Mouse (Mus musculus): ENCODE measurements at regions not wholly inside any gene's neighbourhood (a gene's known extent, or its start where the extent isn't known, plus 50 kb on each side); places are given as distances from the start of the nearest gene placed in this dataset.

DNA sequence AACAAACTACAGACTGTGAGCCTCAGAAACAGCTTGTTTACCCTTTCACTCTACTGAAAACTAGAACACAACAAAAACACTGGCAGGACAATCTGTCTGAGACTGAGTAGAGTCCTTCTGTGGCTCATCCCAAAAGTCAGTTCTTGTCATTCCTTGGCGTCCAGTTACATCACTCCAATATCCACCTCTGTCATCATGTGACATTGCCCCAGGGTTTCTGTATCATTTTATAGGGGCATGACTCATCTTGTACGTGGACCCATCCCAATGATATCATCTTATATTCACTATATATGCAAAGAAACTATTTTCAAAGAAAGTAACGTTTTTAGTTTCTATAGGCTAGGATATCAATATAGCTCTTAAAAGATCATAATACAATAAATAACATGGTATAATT lies 152.3 kb downstream of the Dkk2 start:
- DNase-seq, result no peak

- DNase-seq, result no peak
Measured at GRCm38 (mm10) chr3:132257834-132258233, 172.7 kb downstream of the Dkk2 start.

GRCm38 (mm10) chr3:132269641-132270040 lies 184.5 kb downstream of the Dkk2 start:
- DNase-seq, result no peak

GRCm38 (mm10) chr3:132274786-132275185 lies 189.7 kb downstream of the Dkk2 start:
- no peak for DNase-seq

GRCm38 (mm10) chr3:132277771-132278170 lies 192.7 kb downstream of the Dkk2 start:
- no peak for DNase-seq

DNA sequence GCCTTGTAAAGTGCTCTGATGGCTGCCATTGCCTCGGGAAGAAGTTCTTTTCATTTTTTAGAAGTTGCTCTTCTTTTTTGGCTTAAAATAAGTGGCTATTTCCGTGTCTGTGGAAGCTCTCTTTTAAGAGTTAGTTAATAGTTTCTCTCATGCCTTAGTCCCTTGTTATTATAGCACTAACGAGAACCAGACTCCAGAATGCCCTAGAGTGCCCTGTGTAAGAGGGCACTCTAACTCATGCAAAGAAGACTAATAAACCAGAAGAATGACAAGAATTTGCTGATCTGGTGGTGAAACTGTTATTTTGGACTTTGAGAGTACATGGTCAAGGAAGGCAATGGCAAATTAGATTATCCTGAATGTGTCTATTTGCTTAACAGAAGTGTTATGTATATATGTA lies 202.6 kb downstream of the Dkk2 start:
- DNase-seq, result no peak

- DNase-seq, result no peak
Measured at GRCm38 (mm10) chr3:132326961-132327360, 241.9 kb downstream of the Dkk2 start.

- DNase-seq, result no peak
Measured at GRCm38 (mm10) chr3:132343625-132344024, 258.5 kb downstream of the Dkk2 start.

GRCm38 (mm10) chr3:132345856-132346255 lies 260.8 kb downstream of the Dkk2 start:
- no peak for DNase-seq

DNA sequence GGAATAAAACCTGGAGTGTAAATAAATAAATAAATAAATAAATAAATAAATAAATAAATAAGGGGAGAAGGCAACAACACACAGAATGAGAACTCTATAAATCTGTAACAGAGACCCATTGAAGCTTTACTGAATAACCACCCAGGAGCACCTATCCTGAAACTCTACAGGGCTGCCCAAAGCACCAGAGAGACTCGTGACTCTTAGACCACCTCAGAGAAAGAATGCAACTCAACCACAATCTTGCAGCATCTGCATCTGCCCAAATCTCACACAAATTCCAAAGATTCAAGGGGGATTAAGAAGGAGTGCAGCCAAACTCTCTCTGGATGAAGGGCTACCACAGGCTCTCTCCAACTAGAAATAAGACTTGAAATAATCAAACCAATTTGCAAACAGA lies 264.5 kb downstream of the Dkk2 start:
- DNase-seq, result no peak

GRCm38 (mm10) chr3:132353204-132353603 lies 268.1 kb downstream of the Dkk2 start:
- no peak for DNase-seq

- no peak for DNase-seq
Measured at GRCm38 (mm10) chr3:132359596-132359995, 270.0 kb upstream of the Gimd1 start.

GRCm38 (mm10) chr3:132375579-132375978 lies 254.0 kb upstream of the Gimd1 start:
- DNase-seq, result no peak

DNA sequence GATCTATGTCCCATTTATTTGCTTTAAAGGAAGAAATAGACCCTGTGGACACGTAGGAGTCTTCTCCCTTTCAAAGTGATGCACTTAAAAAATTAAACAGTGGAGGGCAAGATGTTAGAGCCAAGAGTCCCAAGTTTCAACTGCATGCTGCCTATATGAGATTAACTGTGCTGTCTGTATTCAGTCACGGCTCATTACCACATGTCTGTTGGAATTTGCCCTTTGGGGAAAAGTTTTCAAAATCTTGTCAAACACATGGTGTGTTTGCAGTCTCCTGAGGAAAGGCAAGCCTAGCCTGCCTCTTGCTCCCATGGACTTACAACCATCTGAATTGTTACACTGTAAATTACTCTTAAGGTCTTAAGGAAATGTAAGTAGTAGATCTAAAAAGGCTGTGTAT lies 211.9 kb upstream of the Gimd1 start:
- no peak for DNase-seq

DNA sequence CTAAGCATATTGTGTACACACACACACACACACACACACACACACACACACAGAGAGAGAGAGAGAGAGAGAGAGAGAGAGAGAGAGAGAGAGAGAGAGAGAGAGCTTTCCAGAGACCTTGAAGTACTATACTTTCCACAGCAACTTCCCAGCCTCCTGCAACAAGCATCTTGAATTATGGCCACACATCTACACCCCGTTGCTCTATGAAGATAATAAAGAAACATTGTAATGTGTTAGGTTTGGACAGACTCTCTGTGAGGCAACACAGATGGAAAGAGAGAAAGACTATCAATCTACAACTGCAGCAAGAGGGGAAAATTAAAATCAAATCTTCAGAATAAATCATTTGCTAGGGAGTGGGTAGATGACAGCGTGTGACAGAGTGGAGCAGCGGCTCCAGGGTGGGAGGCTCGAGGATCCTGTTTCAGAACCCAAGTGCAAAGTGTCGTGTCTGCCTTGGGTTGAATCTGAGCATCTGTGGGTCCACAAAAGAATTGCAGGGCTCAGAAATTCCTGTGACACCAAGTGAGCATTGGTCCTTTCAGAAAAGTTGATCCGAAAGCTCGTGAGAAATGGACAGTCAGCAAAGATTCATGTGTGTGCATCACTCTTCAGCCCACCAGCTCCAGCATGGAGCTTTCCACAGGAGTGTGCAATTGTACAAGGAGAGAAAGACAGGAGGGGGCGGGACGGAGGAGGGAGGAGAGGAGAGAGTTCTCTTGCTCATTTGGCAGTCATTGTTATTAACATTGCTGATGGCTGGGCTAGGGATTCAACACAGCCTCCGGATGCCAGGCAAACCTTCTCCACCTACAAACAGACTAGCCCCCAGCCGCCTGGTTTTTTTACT lies 203.6 kb upstream of the Gimd1 start:
- DNase-seq, result no peak

DNA sequence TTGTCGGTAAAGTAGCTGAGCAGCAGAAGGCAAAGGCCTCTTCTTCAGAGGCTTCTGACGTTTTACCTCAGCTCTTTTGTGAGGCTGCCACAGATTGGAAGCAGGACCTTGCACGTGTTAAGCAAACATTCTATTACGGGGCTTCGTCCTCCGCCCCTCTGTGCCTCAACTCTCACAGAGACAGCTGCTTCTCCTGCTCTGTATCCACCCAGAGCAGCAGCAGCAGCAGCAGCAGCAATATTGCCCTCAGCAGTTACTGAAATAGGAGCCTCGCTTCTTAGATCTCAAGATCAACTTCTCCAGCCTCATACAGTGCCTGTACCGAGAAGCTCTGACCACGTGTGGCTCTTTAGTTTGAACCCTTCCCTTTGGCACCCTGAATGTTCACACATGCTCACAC lies 202.4 kb upstream of the Gimd1 start:
- DNase-seq, result no peak

- no peak for DNase-seq
Measured at GRCm38 (mm10) chr3:132428148-132428547, 201.5 kb upstream of the Gimd1 start.

- no peak for DNase-seq
Measured at GRCm38 (mm10) chr3:132431805-132432204, 197.8 kb upstream of the Gimd1 start.

- DNase-seq, result no peak
Measured at GRCm38 (mm10) chr3:132441226-132441625, 188.4 kb upstream of the Gimd1 start.

GRCm38 (mm10) chr3:132453927-132454326 lies 175.7 kb upstream of the Gimd1 start:
- DNase-seq, result no peak

- no peak for DNase-seq
Measured at GRCm38 (mm10) chr3:132462348-132462959, 167.2 kb upstream of the Gimd1 start.

DNA sequence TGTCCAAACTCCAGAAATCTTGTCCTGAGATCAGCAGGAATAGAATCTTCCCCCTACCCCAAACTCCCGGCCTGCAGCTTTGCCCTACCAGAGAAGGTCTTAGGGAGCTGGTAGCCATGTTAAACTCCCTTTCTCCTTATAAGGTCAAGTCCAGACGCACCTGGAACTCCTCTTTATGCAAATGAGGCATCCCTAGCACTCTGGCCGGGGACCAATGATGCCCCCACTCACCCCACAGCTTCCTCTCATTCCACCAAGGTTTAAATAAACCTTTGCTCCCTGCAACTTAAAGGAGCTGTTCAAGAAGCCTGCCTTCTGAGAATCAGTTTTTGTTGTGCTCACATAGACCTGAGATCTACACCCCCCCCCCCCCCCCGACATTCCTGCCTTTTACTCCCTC lies 158.6 kb upstream of the Gimd1 start:
- DNase-seq, result no peak

DNA sequence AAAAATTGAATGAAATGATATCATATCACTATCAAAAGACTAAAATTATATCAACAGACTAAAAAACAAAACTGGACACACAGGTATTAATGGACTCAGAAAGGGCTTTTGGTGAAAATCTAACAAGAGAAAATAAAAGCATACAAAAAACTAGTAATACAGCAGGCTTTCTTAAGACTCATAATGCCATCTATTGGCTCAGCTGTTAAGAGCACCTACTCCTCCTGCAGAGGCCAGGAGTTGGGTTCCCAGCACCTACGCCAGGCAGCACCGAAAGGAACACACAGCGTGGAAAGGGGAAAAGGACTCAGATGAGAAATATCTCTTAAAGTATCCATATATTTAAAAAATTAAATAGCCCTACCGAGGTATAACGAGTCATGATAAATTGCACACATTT lies 151.9 kb upstream of the Gimd1 start:
- DNase-seq, result no peak

DNA sequence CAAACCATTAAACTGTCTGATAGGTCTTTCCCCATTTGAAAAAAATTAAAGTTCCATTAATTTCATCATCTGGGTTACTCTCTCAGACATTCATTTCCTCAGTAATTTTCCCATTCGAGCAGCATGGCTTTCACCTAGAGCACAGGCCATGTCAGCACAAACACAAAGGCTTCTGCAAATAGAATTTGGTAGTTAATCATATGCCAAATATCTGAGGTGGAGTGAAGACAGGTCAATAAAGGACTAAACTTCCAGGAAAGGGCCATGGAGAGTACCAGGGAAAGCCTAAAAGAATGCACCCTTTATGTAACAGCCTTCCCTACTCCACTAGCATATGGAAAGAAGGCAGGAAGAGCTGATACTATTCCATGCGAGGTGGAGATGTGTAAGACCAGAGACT lies 150.3 kb upstream of the Gimd1 start:
- no peak for DNase-seq

- DNase-seq, result no peak
Measured at GRCm38 (mm10) chr3:132484814-132485213, 144.8 kb upstream of the Gimd1 start.
